Mouse (Mus musculus) MEL-GATA-1-ER (cell line): ENCODE results near the gene Mettl23.
"Not testable (repeated sequence)": the region's sequence is repeated elsewhere in the genome, so short reads cannot be mapped to it uniquely, and the experiment has no call there.

Experiments used
- DNase-seq: peaks from one replicate; pipeline ENCODE4 v3.0.0-alpha.2; 2012; ENCODE audit warnings: low read depth; ENCODE audit errors: extremely low read depth

Mettl23 gene

GRCm38 (mm10) chr11:116847187-116848085 is 4.4 kb downstream of the Mettl23 start:
- DNase-seq = no peak

DNA sequence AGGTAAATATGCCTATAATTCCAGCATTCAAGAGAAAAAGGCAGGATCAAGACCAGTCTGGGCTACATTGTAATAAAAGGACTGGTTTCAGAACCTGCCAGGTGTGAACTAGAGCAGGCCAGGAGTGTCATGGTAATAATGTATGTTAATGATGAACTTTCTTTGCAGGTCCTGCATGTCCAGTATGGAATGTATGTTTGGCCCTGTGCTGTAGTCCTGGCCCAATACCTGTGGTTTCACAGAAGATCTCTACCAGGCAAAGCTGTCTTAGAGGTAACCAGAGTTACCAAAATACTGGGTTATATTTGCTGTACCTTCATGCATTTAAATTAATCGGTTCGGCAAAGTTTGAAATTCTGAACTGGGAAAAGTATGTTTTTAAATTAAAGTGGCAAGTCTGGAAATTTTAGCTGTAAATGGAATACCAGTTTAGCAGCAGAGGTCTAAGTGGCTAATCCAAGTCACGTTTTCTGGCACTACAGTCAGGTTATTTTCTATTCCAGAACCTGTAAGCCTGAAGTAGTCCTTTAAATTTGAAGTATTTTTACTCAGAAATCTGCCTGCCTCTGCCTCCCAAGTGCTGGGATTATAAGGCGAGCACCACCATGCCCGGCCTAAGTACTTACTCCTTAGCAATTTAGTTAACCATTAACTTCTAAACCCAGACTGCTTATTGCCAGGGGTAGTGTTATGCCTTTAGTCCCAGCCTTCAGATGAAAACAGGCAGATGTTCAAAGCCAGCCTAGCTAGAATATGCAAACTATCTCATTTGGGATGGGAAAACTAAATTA is 5.2 kb downstream of the Mettl23 start:
- DNase-seq = no peak

GRCm38 (mm10) chr11:116848877-116849178 is 5.8 kb downstream of the Mettl23 start:
- not testable (repeated sequence) for DNase-seq

DNA sequence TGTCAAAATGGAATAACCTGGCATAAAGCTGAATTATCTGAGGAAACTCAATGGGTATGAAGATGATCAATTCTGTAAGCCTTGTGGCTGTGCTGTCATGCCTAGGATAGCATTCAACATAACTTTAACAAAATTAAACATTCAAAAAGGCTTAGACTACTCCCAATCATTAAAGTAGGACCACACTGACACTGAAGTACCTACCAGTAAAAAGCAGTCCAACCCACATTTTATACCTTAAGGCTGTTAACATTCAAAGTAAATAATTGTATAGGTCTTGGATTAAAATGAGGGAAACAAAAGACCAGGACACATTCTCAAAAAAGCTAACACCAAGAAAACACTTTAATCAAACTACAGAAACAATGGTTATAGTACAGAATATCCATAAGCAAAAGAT is 6.5 kb downstream of the Mettl23 start:
- no peak for DNase-seq

GRCm38 (mm10) chr11:116850085-116850484 is 7.0 kb downstream of the Mettl23 start:
- DNase-seq = no peak

GRCm38 (mm10) chr11:116850833-116851477 is 7.9 kb downstream of the Mettl23 start:
- no peak for DNase-seq

DNA sequence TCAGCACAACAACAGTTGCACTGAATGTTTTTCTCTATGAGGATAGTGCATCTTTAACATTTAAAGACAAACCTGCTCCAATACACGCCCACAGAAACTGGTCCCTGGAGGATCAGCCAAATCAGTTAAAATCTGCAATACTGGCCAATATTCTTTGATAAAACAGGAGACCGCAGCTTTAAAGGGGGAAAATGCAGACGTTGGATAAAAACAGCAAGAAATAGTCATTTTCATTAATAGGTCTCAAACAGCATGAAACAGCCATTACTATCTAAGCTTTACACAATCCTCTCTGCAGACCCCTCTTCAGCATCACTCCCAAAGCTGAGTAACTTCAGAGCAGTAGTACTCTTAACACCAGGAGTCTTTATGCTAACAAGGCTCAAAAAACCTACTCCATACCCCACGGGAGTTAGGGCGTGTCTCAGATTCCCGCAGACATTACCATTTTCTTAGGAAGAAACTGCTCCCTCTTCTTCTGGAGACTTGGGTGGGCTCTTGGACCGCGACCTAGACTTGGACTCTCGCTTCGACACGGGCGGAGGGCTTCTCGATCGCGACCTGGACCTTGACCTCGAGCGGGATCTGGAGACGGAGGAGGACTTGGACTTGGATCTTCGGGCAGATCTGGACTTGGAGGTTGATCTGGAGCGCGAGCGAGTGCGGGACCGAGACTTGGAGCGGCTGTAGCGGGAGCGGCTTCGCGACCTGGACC is 8.7 kb downstream of the Mettl23 start:
- no peak for DNase-seq

- no peak for DNase-seq
Observed at GRCm38 (mm10) chr11:116852291-116852890, 9.3 kb downstream of the Mettl23 start, which contains the start of gene Mfsd11. Gene Mfsd11 (plus strand): TSS chr11:116852440.

DNA sequence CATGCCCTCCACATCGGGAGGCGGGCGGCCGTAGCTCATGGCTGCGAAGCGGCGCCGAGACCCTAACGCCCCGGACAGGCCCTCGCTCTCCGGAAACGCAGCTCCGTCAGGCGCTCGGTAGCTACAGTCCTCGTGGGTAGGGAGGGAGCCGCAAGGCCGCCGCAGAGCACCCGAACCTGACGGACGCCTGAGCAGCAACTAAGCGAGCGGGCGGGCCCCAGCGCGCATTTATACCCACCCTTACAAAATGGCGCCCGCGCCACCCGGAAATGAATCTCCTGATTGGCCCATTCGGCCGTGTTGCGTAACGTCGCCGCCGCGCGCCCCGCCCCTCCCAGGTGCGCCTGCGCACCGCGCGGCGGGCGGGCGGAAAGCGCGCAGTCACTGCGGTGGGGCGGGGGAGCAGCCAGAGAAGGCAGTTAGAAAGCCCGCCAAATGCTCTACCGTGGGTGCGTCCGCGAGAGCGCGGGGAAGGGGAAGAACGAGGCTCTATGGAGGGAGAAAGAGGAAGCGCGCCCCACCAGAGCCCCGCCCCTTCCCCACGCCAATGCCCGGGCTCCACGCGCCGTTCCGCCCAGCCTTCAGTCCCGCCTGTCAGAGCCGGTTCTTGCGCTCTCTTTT is 9.9 kb downstream of the Mettl23 start, which contains the start of gene Srsf2:
TSS of gene Srsf2 (minus strand) at position 204 of the 621 bp plus-strand sequence.
- peak; percentile 90 for DNase-seq

- DNase-seq = peak; percentile 78
Observed at GRCm38 (mm10) chr11:116853512-116853928, 10.4 kb downstream of the Mettl23 start.

DNA sequence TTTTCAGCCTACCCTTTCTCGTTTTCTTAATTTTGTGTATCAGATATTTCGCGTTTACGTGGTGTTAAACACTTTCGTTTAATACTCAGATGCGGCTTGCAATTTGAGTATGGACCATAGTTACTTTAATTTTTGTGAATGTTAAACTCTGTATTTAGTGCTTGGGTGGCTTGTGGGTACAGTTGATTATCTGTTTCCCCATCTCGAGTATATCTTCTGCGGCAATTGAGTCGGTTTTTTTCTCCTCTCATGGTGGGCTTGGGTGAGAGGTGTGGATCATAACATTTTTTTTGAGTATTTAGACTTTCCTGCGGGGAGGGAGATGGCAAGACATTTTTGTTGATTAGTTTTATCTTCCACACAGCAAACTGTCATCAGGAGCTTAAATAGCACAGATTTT is 11.2 kb downstream of the Mettl23 start:
- no peak for DNase-seq

- no peak for DNase-seq
Observed at GRCm38 (mm10) chr11:116857183-116857850, 14.2 kb downstream of the Mettl23 start.

DNA sequence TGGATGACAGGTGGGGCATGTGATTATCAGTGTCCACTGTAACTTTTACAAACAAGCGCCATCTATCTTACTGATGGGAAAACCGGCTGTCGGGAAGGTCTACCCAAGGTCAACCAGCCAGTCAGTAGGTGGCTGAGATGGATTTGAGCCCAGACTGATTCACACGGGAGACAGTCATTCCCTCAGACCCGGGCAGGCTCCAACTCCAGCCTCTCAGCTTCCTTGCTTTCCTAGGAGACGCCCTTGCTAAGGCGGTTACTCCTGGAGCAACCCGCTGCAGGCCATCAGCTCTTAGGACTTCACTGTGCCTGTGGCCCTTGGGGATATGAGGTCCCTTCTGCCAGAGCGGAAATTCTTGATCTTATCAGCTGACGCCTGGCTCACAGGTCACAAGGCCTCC is 21.4 kb downstream of the Mettl23 start:
- no peak for DNase-seq

DNA sequence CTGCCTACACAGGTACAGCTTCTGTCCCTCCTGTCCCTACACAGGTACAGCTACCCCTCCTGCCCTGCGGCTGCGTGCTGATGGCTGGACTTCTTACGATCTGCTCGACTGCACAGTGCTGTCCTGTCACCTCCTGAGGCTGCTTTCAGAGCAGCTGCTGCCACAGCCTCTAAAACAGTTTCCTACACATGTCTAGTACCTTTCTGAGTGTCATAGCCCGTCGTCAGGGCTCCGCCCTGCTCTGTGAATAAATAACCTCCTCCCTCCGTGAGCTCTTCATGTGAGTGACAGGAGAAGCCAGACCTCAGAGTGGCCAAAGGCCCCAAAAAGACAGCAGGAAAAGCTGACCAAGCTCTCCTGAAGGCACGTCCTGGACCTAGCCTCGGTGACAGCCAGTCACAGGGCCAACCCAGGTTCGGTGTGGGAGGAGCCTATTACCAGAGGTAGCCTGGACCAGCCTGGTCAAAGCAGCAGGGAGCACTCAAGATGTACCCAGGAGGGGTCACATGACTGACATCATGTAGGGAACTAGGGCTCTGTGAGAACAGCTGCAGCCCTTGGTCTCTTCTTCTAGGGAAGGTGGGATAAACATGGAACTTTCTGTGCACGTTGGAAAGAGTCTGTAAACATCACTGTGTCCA is 23.0 kb downstream of the Mettl23 start:
- no peak for DNase-seq

DNA sequence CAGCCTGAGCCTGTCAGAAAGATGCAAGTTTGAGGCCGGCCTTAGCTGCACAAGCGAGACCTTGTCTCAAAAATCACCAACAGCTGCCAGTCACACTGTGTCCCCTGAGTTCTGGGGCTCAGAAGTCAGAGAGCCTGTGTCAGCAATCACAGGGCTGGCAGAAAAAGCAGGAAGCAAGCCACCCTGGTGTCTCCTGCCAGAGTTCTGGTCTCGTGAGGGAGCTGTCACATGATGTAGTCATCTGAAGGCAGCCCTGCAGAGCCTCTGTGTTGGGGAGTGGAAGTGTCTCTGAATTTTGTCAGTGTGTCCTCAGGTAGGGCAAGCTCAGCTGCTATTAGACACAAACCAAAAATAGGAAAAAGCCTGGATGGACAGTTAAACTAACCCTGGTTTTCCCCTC is 25.1 kb downstream of the Mettl23 start:
- no peak for DNase-seq

GRCm38 (mm10) chr11:116869223-116869622 is 26.1 kb downstream of the Mettl23 start:
- no peak for DNase-seq

DNA sequence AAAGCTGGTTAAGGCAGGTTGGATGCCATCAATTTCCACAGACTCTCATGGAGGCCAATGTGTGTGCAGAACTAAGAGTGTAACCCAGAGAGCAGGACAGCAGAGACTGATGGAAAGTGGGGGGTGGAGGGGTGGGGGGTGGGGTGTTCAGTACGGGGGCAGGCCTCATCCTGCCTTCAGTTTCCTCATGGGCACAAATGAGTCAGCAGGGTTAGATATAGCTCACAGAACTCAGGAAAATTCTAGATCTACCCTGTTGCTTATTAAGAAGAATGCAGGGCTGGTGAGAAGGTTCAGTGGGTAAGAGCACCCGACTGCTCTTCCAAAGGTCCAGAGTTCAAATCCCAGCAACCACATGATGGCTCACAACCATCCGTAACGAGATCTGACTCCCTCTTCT is 26.6 kb downstream of the Mettl23 start:
- DNase-seq = no peak

GRCm38 (mm10) chr11:116871538-116871937 is 28.5 kb downstream of the Mettl23 start:
- no peak for DNase-seq

- no peak for DNase-seq
Observed at GRCm38 (mm10) chr11:116873987-116874386, 30.9 kb downstream of the Mettl23 start.
